Mouse (Mus musculus) forebrain, embryonic 10.5 days (tissue): ENCODE measurements around the gene Gstz1. TPM values are rescaled to one million over a fixed set of nuclear protein-coding genes. Genes with fewer than 3 reads are reported as not detected.
"Not testable (repeated sequence)": the region's sequence is repeated elsewhere in the genome, so short reads cannot be mapped to it uniquely, and the experiment has no call there.

Experiments
- DNase-seq: peaks from one replicate; pipeline ENCODE4 v3.0.0-alpha.2; 2017; ENCODE audit warnings: low spot score; ENCODE audit errors: extremely low spot score
- H3K27ac ChIP-seq: fragments of 300-500 bp; sonication (generic); 2 replicates; pipeline ENCODE4 v1.5.1; 2016; ENCODE audit warnings: mild to moderate bottlenecking
- H3K27me3 ChIP-seq: fragments of 300-500 bp; sonication (generic); 2 replicates; pipeline ENCODE4 v1.6.1; 2016; ENCODE audit warnings: mild to moderate bottlenecking; ENCODE audit not compliant: poor library complexity, severe bottlenecking
- H3K36me3 ChIP-seq: fragments of 300-500 bp; sonication (generic); replicated peaks from 2 replicates; pipeline ENCODE4 v1.6.1; 2016; ENCODE audit warnings: mild to moderate bottlenecking, moderate library complexity
- H3K4me1 ChIP-seq: fragments of 300-500 bp; sonication (generic); 2 replicates; pipeline ENCODE4 v1.6.1; 2016
- H3K4me3 ChIP-seq: fragments of 300-500 bp; sonication (generic); 2 replicates; pipeline ENCODE4 v1.5.1; 2016; ENCODE audit warnings: mild to moderate bottlenecking, moderate library complexity
- H3K9me3 ChIP-seq: fragments of 300-500 bp; sonication (generic); 2 replicates; pipeline ENCODE4 v1.6.1; 2016; ENCODE audit warnings: mild to moderate bottlenecking, moderate library complexity
- WGBS: fragments of 180-500 bp; shearing (Covaris S2); methylation state at CpG from one replicate; pipeline ENCODE4 v1.1.7; 2016; 5-methylcytosine and 5-hydroxymethylcytosine counted together
- polyA plus RNA-seq: library from polyadenylated mRNA; unstranded; fragments of >200 nt; fragmentation: Nextera tagmentation; extraction: Ambion mirVana; gene quantifications from 2 replicates; pipeline ENCODE4 v1.2.1, GENCODE M21; 2016

Gene Gstz1
- polyA plus RNA-seq, 1 experiment from 2014 or later = 28.5 TPM

GRCm38 (mm10) chr12:87137439-87138341, 9.3 kb upstream of the Gstz1 start:
- WGBS = 77% methylated on average over 15 of the region's 15 CpGs
- no peaks in the 10 kb centered on the region for H3K9me3 ChIP-seq
- peaks cover 16% of the 10 kb centered on the region for H3K4me1 ChIP-seq
- peak overlapping the region; percentile 76 for H3K27ac ChIP-seq
- no peaks in the 10 kb centered on the region for H3K27me3 ChIP-seq
- H3K4me3 ChIP-seq = no peak overlapping the region
- H3K36me3 ChIP-seq = peaks cover 44% of the 10 kb centered on the region
- DNase-seq = no peak

GRCm38 (mm10) chr12:87138342-87138701, 8.6 kb upstream of the Gstz1 start:
- peaks cover 38% of the 10 kb centered on the region for H3K36me3 ChIP-seq
- H3K4me1 ChIP-seq = peaks cover 16% of the 10 kb centered on the region
- H3K27ac ChIP-seq = peak overlapping the region; percentile 76
- WGBS = 79% methylated on average over 2 of the region's 2 CpGs
- DNase-seq = no peak
- no peaks in the 10 kb centered on the region for H3K27me3 ChIP-seq
- no peaks in the 10 kb centered on the region for H3K9me3 ChIP-seq
- H3K4me3 ChIP-seq = no peak overlapping the region

GRCm38 (mm10) chr12:87138768-87139167, 8.2 kb upstream of the Gstz1 start:
- H3K9me3 ChIP-seq = no peaks in the 10 kb centered on the region
- peaks cover 35% of the 10 kb centered on the region for H3K36me3 ChIP-seq
- WGBS = 67% methylated on average over 2 of the region's 2 CpGs
- peak overlapping the region; percentile 76 for H3K27ac ChIP-seq
- no peaks in the 10 kb centered on the region for H3K27me3 ChIP-seq
- H3K4me1 ChIP-seq = peaks cover 16% of the 10 kb centered on the region
- DNase-seq = no peak
- no peak overlapping the region for H3K4me3 ChIP-seq

GRCm38 (mm10) chr12:87142156-87142555, 4.8 kb upstream of the Gstz1 start:
- no peak overlapping the region for H3K4me3 ChIP-seq
- H3K36me3 ChIP-seq = peaks cover 13% of the 10 kb centered on the region
- WGBS = 82% methylated on average over 2 of the region's 2 CpGs
- no peaks in the 10 kb centered on the region for H3K9me3 ChIP-seq
- peaks cover 31% of the 10 kb centered on the region for H3K4me1 ChIP-seq
- no peak overlapping the region for H3K27ac ChIP-seq
- DNase-seq = no peak
- no peaks in the 10 kb centered on the region for H3K27me3 ChIP-seq

- under 1% methylated on average over 61 of the region's 61 CpGs for WGBS
Observed at GRCm38 (mm10) chr12:87147395-87148089, 577 bp downstream of the Gstz1 start, which contains the start of gene Pomt2. Pomt2 (minus strand) TSS chr12:87147968.

GRCm38 (mm10) chr12:87148136-87148535, 1.2 kb downstream of the Gstz1 start:
- no peaks in the 10 kb centered on the region for H3K27me3 ChIP-seq
- H3K4me1 ChIP-seq = peaks cover 24% of the 10 kb centered on the region
- WGBS = 18% methylated on average over 15 of the region's 15 CpGs
- DNase-seq = no peak
- H3K36me3 ChIP-seq = peaks cover 27% of the 10 kb centered on the region
- peaks cover 19% of the 10 kb centered on the region for H3K9me3 ChIP-seq
- H3K4me3 ChIP-seq = peak overlapping the region; percentile 86
- H3K27ac ChIP-seq = peak overlapping the region; percentile 97

More at GRCm38 (mm10) chr12:87147395-87148089, 577 bp downstream of the Gstz1 start, which contains the start of gene Pomt2:
- H3K36me3 ChIP-seq = peaks cover 22% of the 10 kb centered on the region
- peaks cover 24% of the 10 kb centered on the region for H3K4me1 ChIP-seq
- no peaks in the 10 kb centered on the region for H3K27me3 ChIP-seq
- H3K4me3 ChIP-seq = peak within 1 kb of the TSS; percentile 86
- peaks cover 14% of the 10 kb centered on the region for H3K9me3 ChIP-seq
- peak; percentile 94 for DNase-seq
- H3K27ac ChIP-seq = peak within 1 kb of the TSS; percentile 97

- peaks cover 19% of the 10 kb centered on the region for H3K9me3 ChIP-seq
- no peaks in the 10 kb centered on the region for H3K27me3 ChIP-seq
- no peak overlapping the region for H3K27ac ChIP-seq
- 96% methylated on average over 5 of the region's 5 CpGs for WGBS
- peaks cover 27% of the 10 kb centered on the region for H3K36me3 ChIP-seq
- DNase-seq = no peak
- no peak overlapping the region for H3K4me3 ChIP-seq
- H3K4me1 ChIP-seq = peaks cover 24% of the 10 kb centered on the region
Observed at GRCm38 (mm10) chr12:87149471-87149870, 2.5 kb downstream of the Gstz1 start.

- peaks cover 11% of the 10 kb centered on the region for H3K4me1 ChIP-seq
- peaks cover 17% of the 10 kb centered on the region for H3K9me3 ChIP-seq
- DNase-seq, H3K27ac ChIP-seq, H3K27me3 ChIP-seq, H3K4me3 ChIP-seq: not testable (repeated sequence)
- peaks cover 38% of the 10 kb centered on the region for H3K36me3 ChIP-seq
- 94% methylated on average over 4 of the region's 4 CpGs for WGBS
Observed at GRCm38 (mm10) chr12:87154448-87154847, 7.5 kb downstream of the Gstz1 start.

GRCm38 (mm10) chr12:87157361-87157760, 10.4 kb downstream of the Gstz1 start:
- Histone ChIP-seq H3K27me3 (no peaks in the 10 kb centered on the region), H3K9me3 (peaks cover 7% of the 10 kb centered on the region), H3K4me3 (no peak overlapping the region), H3K27ac (0 out of 2 replicates have a peak overlapping the region, but pooled peaks have one; percentile 20), H3K36me3 (peaks cover 32% of the 10 kb centered on the region), H3K4me1 (peaks cover 11% of the 10 kb centered on the region)
- WGBS = 46% methylated on average over 4 of the region's 4 CpGs
- DNase-seq = no peak

- Histone ChIP-seq H3K27me3 (no peaks in the 10 kb centered on the region), H3K4me3 (no peak overlapping the region), H3K4me1 (peaks cover 11% of the 10 kb centered on the region), H3K36me3 (peaks cover 28% of the 10 kb centered on the region), H3K9me3 (peaks cover under 1% of the 10 kb centered on the region; the same call in 1 of the 2 replicates), H3K27ac (0 out of 2 replicates have a peak overlapping the region, but pooled peaks have one; percentile 20)
- WGBS = 83% methylated on average over 7 of the region's 7 CpGs
- no peak for DNase-seq
Observed at GRCm38 (mm10) chr12:87158099-87158498, 11.1 kb downstream of the Gstz1 start.

- no peaks in the 10 kb centered on the region for H3K27me3 ChIP-seq
- H3K4me3 ChIP-seq = no peak overlapping the region
- H3K9me3 ChIP-seq = no peaks in the 10 kb centered on the region; the same call in 1 of the 2 replicates
- 84% methylated on average over 1 of the region's 1 CpGs for WGBS
- no peak overlapping the region for H3K27ac ChIP-seq
- no peak for DNase-seq
- peaks cover 11% of the 10 kb centered on the region for H3K4me1 ChIP-seq
- peaks cover 40% of the 10 kb centered on the region for H3K36me3 ChIP-seq
Observed at GRCm38 (mm10) chr12:87160310-87160709, 13.3 kb downstream of the Gstz1 start.

- Histone ChIP-seq H3K9me3 (no peaks in the 10 kb centered on the region; the same call in 1 of the 2 replicates), H3K4me3 (no peak overlapping the region), H3K4me1 (peaks cover 11% of the 10 kb centered on the region), H3K27me3 (no peaks in the 10 kb centered on the region), H3K27ac (no peak overlapping the region), H3K36me3 (peaks cover 39% of the 10 kb centered on the region)
- DNase-seq = no peak
- WGBS = 91% methylated on average over 5 of the region's 5 CpGs
Observed at GRCm38 (mm10) chr12:87160815-87161214, 13.8 kb downstream of the Gstz1 start.
